Mouse (Mus musculus) ZHBTc4 (cell line): ENCODE data around the gene Phlda1.
"Not testable (repeated sequence)": the region's sequence is repeated elsewhere in the genome, so short reads cannot be mapped to it uniquely, and the experiment has no call there.

Experiments
- DNase-seq: peaks from one replicate; pipeline ENCODE4 v3.0.0-alpha.2; 2011; ENCODE audit warnings: low read depth, low spot score

Gene Phlda1

GRCm38 (mm10) chr10:111506101-111506925 is at the start of gene Phlda1:
Phlda1 (plus strand) TSS chr10:111506286.
- DNase-seq, result peak; percentile 88

GRCm38 (mm10) chr10:111458088-111458487 is 48.0 kb upstream of the Phlda1 start:
- no peak for DNase-seq

- no peak for DNase-seq
Observed at GRCm38 (mm10) chr10:111459040-111459439, 47.0 kb upstream of the Phlda1 start.

- no peak for DNase-seq
Observed at GRCm38 (mm10) chr10:111459874-111460273, 46.2 kb upstream of the Phlda1 start.

- no peak for DNase-seq
Observed at GRCm38 (mm10) chr10:111460381-111460780, 45.7 kb upstream of the Phlda1 start.

GRCm38 (mm10) chr10:111464833-111465232 is 41.3 kb upstream of the Phlda1 start:
- no peak for DNase-seq

- no peak for DNase-seq
Observed at GRCm38 (mm10) chr10:111465409-111465808, 40.7 kb upstream of the Phlda1 start.

- DNase-seq, result no peak
Observed at GRCm38 (mm10) chr10:111471166-111471565, 34.9 kb upstream of the Phlda1 start.

GRCm38 (mm10) chr10:111472686-111473510 is 33.2 kb upstream of the Phlda1 start, which contains the start of gene Nap1l1:
Nap1l1 (plus strand) TSS chr10:111473223.
- peak; percentile 99 for DNase-seq

- DNase-seq, result peak; percentile 63
Observed at GRCm38 (mm10) chr10:111473511-111474371, 32.3 kb upstream of the Phlda1 start.

GRCm38 (mm10) chr10:111476301-111476700 is 29.8 kb upstream of the Phlda1 start:
- DNase-seq, result no peak

- DNase-seq, result no peak
Observed at GRCm38 (mm10) chr10:111476989-111477510, 29.0 kb upstream of the Phlda1 start.

- peak; percentile 53 for DNase-seq
Observed at GRCm38 (mm10) chr10:111479599-111479998, 26.5 kb upstream of the Phlda1 start.

- DNase-seq, result no peak
Observed at GRCm38 (mm10) chr10:111482654-111483053, 23.4 kb upstream of the Phlda1 start.

- DNase-seq, result no peak
Observed at GRCm38 (mm10) chr10:111484079-111484478, 22.0 kb upstream of the Phlda1 start.

- peak; percentile 40 for DNase-seq
Observed at GRCm38 (mm10) chr10:111488793-111489192, 17.3 kb upstream of the Phlda1 start.

GRCm38 (mm10) chr10:111490079-111490478 is 16.0 kb upstream of the Phlda1 start:
- DNase-seq, result not testable (repeated sequence)

- DNase-seq, result no peak
Observed at GRCm38 (mm10) chr10:111495888-111496287, 10.2 kb upstream of the Phlda1 start.

- no peak for DNase-seq
Observed at GRCm38 (mm10) chr10:111499892-111500291, 6.2 kb upstream of the Phlda1 start.

- peak; percentile 87 for DNase-seq
Observed at GRCm38 (mm10) chr10:111503071-111503470, 3.0 kb upstream of the Phlda1 start.

GRCm38 (mm10) chr10:111503716-111504115 is 2.4 kb upstream of the Phlda1 start:
- DNase-seq, result no peak
